Mouse (Mus musculus): ENCODE measurements around the gene Dcdc2b.

The Dcdc2b gene

GRCm38 (mm10) chr4:129614093-129614492 lies at the start of gene Dcdc2b:
Gene Dcdc2b (minus strand): TSS chr4:129614257.
- no peak for DNase-seq (ENCODE audit: low read depth)

DNA sequence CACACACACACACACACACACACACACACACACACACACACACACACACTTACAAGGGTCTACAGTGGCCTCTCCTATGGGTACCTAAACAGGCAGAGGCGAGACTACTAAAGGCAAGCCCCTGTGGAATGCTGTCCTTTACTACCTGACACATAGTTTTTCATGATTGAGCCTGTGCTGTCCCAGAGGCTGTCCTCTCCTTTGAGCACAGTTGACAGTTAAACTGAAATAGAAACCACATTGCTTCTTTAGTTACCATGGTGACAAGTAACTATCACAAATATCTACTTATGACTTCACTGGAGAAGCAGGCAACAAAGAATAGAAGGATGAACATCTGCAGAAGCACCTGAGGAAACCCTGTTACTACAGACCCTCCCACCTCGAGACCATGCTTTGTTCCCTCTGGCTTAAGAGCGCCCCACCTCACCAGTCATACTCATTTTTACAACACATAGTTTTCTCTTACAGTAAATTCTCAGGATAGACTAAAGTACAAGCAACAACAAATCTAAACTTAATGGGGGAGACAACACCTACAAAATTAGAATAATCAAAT lies 48.3 kb upstream of the Dcdc2b start:
- DNase-seq (ENCODE audit: low read depth): no peak

- DNase-seq (ENCODE audit: low read depth): no peak
These were observed 47.5 kb upstream of the Dcdc2b start for GRCm38 (mm10) chr4:129661584-129661983.

DNA sequence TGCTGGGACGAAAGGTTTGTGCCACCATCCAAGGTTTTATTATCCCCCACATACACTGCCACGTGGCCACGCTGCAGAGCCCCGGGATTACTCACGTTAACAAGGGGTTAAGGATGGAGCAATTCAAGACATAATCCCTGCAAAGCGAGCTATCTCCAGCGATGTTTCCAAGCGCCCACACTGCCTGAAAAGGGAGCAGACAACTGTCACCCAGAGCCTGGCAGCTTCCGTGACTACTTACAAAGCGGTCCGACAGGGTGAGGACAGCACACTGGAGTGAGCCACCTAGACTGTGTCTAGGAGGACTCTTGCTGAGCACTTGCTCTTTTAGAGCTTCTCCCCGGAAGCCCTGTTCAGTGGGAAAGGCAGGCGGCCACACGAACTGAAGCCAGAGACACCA lies 40.7 kb upstream of the Dcdc2b start:
- DNase-seq (ENCODE audit: low read depth): no peak

DNA sequence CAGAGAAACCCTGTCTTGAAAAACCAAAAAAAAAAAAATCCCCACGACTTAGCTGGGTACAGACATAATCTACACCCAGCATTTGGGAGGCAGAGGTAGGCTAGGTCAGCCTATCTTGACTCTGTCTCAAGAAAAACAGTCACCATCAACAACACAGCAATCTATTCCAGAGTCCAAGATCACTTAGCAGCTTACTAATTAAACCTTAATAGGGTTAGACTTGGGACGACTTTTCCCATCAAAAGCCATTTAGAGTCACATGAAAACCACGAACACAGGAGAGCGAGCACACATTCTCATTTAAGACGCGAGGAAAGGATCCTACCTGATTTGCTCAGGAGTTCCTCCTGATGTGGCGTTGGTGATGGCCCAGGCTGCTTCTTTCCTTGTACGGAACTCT lies 36.3 kb upstream of the Dcdc2b start:
- no peak for DNase-seq (ENCODE audit: low read depth)

DNA sequence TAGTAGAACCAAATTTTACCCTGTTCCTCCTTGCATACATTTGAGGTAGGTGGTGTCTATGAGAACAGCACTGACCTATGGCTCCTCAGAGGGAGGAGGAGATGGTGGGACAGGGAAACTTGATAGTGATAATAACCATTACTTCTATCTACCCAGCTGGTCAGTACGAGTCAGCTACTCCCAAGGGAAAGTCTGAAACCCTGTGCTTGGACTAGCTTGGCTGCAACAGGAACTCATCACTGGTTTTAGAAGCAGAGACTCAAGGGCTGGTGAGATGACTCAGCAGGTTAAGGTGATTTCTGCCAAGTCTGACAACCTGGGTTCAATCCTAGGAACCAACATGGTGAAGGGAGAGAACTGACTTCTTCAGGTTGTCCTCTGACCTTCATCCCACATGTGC lies 34.6 kb upstream of the Dcdc2b start:
- DNase-seq (ENCODE audit: low read depth): no peak

DNA sequence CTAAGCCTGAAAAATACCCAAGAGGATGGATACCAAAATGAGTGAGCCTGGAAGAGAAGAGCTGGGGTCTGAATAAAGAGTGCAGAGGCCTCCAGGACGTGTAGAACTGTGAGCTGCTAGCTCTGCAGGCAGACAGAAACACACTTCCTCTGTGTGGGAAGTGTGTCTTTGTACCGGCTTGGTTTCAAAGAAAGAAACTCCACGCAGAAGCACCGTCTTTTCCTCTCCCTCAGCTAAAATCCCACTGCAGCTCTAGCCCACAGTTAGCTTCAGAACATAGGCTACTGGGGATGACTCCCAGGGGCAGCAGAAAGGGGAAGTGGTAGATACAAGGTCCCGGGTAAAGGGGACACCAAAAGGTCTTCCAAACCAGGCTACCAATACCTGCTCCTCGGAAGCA lies 31.1 kb upstream of the Dcdc2b start:
- DNase-seq (ENCODE audit: low read depth): no peak

DNA sequence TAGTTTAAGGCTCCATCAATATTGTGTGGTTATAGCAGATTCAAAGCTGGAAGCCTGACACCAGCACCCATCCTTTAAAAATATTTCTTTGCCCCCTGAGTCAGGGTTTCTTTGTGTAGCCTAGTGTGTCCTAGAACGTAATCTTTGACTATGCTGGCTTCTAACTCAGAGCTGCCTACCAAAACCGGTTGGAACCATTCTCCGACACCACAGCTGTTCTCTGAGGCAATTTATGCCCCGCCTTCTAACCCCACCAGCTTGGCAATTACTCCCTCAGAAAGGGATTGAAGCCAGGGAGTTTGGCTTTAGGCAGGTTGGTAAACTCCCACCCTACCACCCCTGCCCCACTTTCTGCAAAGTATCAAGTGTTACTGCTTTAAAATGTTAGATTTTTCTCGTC lies 27.7 kb upstream of the Dcdc2b start:
- DNase-seq (ENCODE audit: low read depth): peak; percentile 32

DNA sequence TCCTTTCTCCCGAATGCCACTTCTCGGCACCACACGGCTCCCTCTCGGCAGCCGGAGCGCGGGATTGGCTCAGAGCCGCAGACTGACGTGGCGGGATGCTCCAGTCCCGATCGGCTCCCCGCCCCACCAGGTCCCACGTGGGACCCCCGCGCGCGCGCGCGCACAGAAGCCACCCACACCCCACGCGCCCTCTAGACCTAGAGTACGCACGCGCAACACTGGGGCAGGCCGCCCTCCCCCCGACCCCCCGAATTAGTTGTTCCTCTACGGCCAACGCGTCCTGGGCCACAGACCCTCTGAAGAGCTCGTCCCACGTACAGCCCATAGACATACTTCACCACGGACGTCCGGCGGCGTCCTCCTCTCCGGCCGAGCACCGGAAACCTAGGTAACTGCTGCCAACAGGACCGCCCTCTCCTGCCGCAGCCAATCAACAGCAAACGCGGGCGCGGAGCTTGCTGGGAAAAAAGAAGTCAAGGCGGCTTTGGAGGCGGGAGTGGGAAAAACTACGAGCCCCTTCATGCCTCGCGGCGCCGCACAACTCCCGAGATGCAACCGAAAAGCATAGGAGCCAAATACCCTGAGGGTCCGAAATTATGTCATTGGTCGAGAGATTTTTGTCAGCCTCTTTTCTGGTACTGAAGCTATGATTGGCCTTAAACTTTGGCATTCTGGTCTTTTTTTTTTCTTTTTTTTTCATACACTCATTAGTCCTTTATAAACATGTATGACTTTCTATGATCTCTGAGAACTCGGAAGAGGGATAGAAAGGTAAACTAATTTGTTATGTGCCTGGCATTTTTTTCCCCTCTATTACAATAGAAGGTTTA lies 26.8 kb upstream of the Dcdc2b start, which contains the start of gene Txlna:
Gene Txlna (minus strand): TSS at position 428 of the 830 bp plus-strand sequence.
- DNase-seq (ENCODE audit: low read depth): peak; percentile 92

GRCm38 (mm10) chr4:129640101-129640637 lies 26.1 kb upstream of the Dcdc2b start:
- peak; percentile 33 for DNase-seq (ENCODE audit: low read depth)

DNA sequence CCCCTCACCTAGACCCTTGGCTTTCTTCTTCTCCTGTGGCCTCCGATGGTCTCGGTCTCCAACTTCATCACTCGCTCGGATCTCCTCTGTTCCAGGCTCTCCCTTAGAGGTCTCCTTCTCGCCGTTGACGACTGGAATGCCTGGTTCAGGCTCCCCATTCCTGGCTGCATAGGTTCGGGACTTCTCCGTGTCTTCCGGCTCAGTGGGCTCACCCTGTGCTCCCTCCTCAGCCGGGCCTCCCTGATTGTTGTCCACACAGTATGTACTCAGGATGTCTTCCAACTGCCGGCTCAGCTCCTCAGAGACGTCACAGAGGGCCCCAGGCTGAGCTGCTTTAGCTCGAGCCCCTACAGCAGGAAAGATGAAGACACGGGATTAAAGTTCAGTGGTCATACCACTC lies 25.2 kb upstream of the Dcdc2b start:
- DNase-seq (ENCODE audit: low read depth): no peak

DNA sequence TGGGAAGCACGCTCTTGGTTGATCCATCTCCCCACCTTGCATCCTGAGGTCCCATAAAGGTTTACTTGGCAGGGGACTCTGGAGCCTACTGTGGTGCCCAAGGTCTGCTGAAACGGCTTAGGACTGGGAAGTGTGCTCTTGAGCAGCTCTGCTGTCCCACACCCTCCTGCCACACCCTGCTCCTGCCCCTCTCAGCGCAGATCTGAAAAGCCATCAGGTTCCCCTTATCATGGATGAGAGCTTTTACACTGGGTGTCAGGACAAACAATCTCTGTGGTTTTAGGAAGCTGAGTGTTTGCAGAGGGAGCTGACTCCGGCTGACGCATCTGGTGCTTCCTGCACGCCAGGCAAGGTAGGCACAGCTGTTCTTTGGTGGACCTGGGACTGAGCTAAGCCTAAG lies 19.8 kb upstream of the Dcdc2b start:
- DNase-seq (ENCODE audit: low read depth): no peak

- DNase-seq (ENCODE audit: low read depth): no peak
These were observed 17.8 kb upstream of the Dcdc2b start for GRCm38 (mm10) chr4:129631867-129632266.

DNA sequence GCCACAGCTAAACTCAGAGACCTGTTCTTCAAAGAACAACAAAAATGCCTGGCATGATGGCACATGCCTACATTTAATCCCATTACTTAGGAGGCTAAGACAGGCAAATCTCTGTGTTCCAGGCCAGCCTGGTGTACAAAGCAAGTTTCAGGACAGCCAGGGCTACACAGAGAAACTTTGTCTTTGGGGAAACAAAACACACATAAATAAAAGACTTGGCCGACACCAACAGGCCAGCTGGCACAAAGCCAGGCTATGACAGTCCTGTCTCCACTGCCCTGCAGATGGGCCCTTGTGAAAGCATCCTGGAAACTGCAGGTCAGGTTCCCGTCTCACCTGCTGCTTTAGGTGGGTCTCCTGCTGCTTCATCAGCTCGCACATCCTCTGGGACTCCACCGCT lies 16.9 kb upstream of the Dcdc2b start:
- no peak for DNase-seq (ENCODE audit: low read depth)

- DNase-seq (ENCODE audit: low read depth): no peak
These were observed 12.0 kb upstream of the Dcdc2b start for GRCm38 (mm10) chr4:129626035-129626434.

GRCm38 (mm10) chr4:129625496-129625895 lies 11.4 kb upstream of the Dcdc2b start:
- no peak for DNase-seq (ENCODE audit: low read depth)

- no peak for DNase-seq (ENCODE audit: low read depth)
These were observed 10.9 kb upstream of the Dcdc2b start for GRCm38 (mm10) chr4:129625029-129625370.

- DNase-seq (ENCODE audit: low read depth): peak; percentile 83
These were observed 10.4 kb upstream of the Dcdc2b start for GRCm38 (mm10) chr4:129624281-129625028.

GRCm38 (mm10) chr4:129623681-129624091 lies 9.6 kb upstream of the Dcdc2b start, which contains the start of gene Ccdc28b:
Gene Ccdc28b (minus strand): TSS chr4:129623947.
- no peak for DNase-seq (ENCODE audit: low read depth)

DNA sequence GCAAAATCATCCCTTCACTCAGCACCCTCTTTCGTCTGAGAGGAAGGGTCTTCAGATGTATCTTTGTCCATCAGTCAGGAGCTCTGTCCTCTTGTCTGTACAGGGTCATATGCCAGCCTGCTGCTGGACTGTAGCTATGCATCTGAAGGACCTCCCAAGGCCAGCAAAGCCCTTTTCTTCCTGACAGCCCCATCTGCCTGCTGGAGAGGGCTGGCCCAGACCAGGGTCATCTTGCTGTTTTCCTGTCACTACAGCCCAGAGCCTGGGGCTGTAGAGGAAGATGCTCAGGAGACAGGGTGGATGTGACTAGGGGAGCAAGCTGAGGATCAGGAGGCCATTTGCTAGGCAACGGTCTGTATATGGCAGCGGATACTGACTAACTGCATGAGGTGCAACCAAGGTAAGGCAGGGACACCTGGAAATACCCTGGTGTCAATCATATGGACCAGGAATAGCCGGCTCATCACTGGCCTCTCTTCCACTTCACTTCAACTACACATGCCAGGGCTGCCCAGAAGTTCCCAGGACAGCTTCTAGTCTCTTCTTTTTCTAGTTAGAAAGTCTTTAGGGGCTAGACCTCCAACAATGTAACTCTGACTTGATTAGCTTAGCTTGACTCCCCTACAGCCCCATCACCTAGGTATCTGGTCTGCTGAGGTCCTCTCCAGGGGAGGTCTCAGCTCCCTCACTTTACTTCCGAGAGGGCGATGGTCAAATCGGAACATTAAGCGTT lies 8.9 kb upstream of the Dcdc2b start:
- DNase-seq (ENCODE audit: low read depth): no peak

DNA sequence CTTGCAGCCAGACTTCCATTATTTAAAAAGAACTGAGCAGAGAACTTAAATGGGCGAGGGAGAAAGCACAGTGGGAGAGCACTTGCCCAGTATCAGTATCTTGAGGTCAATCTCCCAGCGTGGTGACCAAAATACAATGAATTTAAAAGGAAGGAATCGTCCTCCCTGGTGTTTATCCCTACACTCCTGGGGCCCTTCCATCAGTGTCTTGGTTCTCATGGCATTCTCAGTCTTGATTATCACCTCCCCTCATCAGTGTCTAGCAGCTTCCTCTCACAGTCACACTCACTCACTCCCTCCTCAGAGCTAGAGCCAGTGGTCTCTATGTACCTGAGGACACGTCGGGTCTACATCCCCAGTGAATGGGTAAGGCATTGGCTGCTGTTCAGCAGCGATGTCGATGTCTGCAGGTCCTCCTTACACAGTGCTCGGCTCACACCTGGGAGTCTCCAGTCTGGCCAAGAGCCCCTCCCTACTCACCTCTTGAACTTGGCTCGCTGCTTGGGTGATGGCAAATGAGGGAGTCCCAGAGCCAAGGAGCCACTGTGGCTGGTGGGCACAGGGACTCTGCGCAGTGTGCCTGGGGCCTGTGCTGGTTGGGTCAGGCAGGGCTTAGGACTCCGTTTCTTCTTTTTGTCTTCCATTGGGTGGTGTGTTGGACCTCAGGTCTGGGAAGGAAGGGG lies 8.2 kb upstream of the Dcdc2b start:
- DNase-seq (ENCODE audit: low read depth): no peak
